Mouse (Mus musculus) brain, adult 2 months (tissue): ENCODE results near the gene Calhm3.
A peak's percentile ranks its signal among the peaks of the same experiment; 100 is the strongest.

Experiments used
- DNase-seq: peaks from one replicate; pipeline ENCODE4 v3.0.0; 2011; ENCODE audit warnings: low read depth, low spot score

Gene Calhm3

GRCm38 (mm10) chr19:47157664-47158063, at the start of gene Calhm3:
TSS of gene Calhm3 (minus strand) at chr19:47157764.
- DNase-seq, result no peak

- DNase-seq, result no peak
These were observed 48.6 kb upstream of the Calhm3 start for GRCm38 (mm10) chr19:47206126-47206525.

- DNase-seq, result peak; percentile 86
These were observed 47.1 kb upstream of the Calhm3 start for GRCm38 (mm10) chr19:47204653-47205052.

- DNase-seq, result no peak
These were observed 45.5 kb upstream of the Calhm3 start for GRCm38 (mm10) chr19:47203042-47203441.

- DNase-seq, result no peak
These were observed 44.9 kb upstream of the Calhm3 start for GRCm38 (mm10) chr19:47202429-47202828.

GRCm38 (mm10) chr19:47201972-47202371, 44.4 kb upstream of the Calhm3 start:
- no peak for DNase-seq

- DNase-seq, result peak; percentile 31
These were observed 41.2 kb upstream of the Calhm3 start for GRCm38 (mm10) chr19:47198671-47199350.

- peak; percentile 75 for DNase-seq
These were observed 34.6 kb upstream of the Calhm3 start for GRCm38 (mm10) chr19:47192158-47192557.

GRCm38 (mm10) chr19:47188515-47189128, 31.1 kb upstream of the Calhm3 start:
- DNase-seq, result peak; percentile 91

- DNase-seq, result peak; percentile 71
These were observed 29.1 kb upstream of the Calhm3 start for GRCm38 (mm10) chr19:47186514-47187275.

GRCm38 (mm10) chr19:47184736-47185135, 27.2 kb upstream of the Calhm3 start:
- DNase-seq, result no peak

GRCm38 (mm10) chr19:47184221-47184620, 26.7 kb upstream of the Calhm3 start:
- DNase-seq, result no peak

- peak; percentile 58 for DNase-seq
These were observed 22.4 kb upstream of the Calhm3 start for GRCm38 (mm10) chr19:47180011-47180410.

GRCm38 (mm10) chr19:47179272-47179809, 21.8 kb upstream of the Calhm3 start:
- DNase-seq, result peak; percentile 64

GRCm38 (mm10) chr19:47178431-47179271, 21.1 kb upstream of the Calhm3 start, which contains the start of gene Neurl1a:
TSS of gene Neurl1a (plus strand) at chr19:47178820.
- DNase-seq, result peak; percentile 81

- peak; percentile 88 for DNase-seq
These were observed 20.4 kb upstream of the Calhm3 start for GRCm38 (mm10) chr19:47178001-47178400.

- DNase-seq, result peak; percentile 40
These were observed 19.4 kb upstream of the Calhm3 start for GRCm38 (mm10) chr19:47176916-47177505.

GRCm38 (mm10) chr19:47175472-47175871, 17.9 kb upstream of the Calhm3 start:
- DNase-seq, result no peak

GRCm38 (mm10) chr19:47174515-47174914, 17.0 kb upstream of the Calhm3 start:
- peak; percentile 81 for DNase-seq

- peak; percentile 91 for DNase-seq
These were observed 11.3 kb upstream of the Calhm3 start for GRCm38 (mm10) chr19:47168793-47169412.
